Mouse (Mus musculus): ENCODE data around the gene Eif4g1.

DNA sequence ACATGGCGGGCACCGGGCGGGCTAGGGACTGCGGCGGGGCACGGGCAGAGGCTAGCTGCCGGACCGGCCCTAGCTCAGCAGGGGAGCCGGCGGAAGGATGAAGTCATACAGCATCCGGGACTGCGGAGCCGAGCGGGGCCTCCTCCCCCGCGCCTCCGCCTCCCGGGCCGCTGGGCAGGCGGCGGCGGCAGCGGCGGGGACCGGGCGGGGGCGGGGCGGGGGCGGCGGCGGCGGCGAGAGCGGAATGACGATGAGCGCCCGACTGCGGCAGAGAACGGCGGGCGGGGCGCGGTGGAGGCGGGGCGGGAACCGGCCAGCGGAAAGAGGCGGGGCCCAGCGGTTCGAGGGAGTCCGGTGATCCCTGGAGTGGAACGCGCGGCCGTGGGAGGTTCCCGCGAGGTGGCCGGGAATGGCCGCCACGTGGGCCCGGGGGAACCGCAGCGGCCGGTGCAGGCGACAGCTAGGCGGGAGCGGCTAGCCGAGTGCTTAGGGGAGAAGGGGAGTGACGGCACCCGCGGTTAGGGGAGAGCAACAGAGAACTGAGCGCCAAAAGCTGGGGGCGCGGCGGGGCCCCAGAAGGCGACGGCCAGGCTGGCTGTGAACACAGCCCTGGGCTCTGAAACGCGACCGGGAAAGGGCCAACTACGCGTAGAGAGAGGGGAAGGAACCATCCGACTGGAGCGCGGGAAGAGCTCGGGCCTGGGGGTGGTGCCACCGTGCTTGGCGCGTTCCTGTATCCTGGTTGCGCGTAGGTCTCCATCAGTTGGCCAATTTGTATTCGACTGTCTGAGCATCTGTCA lies 46.7 kb upstream of the Eif4g1 start, which contains the start of gene Camk2n2:
- TF ChIP-seq GATA2 (IDR thresholded peaks at IDR 0.05; ENCODE audit: borderline replicate concordance, low read depth, low read length) (no peak), CTCF (IDR thresholded peaks at IDR 0.05; ENCODE audit: low read depth, low read length) (no peak), POLR2AphosphoS5 (IDR thresholded peaks at IDR 0.05; ENCODE audit: insufficient replicate concordance, low read depth, low read length) (no peak), GATA1 (IDR thresholded peaks at IDR 0.05; ENCODE audit: borderline replicate concordance, low read length) (no peak), TAL1 (conservative IDR thresholded peaks at IDR 0.05; ENCODE audit: low read depth, low read length) (no peak)
